Mouse (Mus musculus) kidney, postnatal 25 days (tissue): ENCODE measurements around the gene Dusp13.

Experiments used
- DNase-seq, 2 experiments: peaks; one replicate each; pipeline ENCODE4 v3.0.0; 2021; ENCODE audit warnings: mixed read lengths in 2 of 2

Dusp13 gene

DNA sequence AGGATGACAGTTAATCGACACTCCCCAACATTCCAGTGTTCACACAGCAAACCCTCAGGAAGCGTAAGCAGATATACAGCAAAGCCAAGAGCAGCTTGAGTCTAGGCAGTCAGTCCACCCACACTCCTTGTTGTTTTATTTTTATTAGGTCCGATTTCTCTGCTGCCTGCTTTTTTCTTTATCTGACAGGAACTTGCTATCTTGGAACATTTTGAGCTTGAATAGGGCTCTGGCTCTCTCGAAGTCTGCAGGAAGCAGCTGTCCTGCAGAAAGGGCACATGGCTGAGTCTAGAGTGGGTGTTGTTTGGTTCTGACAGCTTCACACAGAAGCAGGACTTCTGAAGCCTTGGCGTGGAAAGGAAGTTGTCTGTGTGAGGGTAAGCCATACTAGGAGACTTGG is 47.7 kb downstream of the Dusp13 start:
- DNase-seq: peak in 1 of 2 experiments; percentile 51

DNA sequence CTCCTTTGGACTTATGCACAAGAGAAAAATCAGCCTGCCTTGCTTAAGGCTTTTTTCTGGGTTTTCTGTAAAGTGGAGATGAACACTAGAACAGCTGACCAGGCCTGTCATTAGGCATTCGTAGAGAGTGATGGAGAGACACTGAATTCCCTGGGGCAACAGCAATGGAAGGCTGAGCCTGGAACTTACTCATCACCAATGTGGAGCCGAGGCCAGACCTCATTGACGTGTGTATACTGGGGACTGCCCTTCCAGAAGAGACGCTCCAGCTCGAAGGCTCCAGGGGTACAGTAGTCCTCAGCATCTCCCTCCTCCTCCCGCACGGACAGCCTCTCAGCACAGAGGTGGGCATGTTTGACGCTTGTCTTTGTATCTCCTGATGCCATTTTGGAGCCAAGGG is 48.3 kb downstream of the Dusp13 start:
- peak in 1 of 2 experiments; percentile 14 for DNase-seq

DNA sequence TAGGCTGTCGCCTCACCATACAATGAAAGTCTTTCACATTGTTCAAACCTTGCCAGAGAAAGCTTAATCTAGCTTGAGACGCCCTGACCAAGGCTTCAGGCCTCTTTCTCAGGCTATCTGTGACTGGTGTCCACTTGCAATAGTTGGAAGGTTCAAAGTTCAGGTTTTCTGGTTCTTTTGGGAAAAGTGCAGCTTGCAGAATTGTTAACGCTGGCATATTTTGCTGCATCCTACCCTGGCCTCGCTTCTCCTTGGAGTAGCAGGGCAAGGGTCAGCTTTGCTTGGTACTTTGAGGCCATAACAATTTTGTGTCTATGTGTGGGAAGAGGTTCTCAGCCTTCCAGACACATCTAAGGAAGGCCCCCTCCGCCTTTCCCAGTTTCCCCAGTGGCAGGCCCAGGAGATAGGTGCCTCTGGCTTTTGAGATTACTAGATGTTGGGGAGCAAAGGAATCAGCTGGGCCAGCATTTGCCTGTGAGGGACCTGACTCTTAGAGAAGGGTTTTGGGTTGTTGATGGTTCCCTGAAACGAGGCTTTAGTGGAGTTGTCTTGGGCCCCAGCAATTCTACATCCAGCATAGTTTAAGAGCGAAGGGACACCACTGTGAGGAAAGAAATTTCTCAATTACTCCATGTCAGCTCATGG is 54.7 kb downstream of the Dusp13 start:
- peak; percentile 48 to 75 for DNase-seq

DNA sequence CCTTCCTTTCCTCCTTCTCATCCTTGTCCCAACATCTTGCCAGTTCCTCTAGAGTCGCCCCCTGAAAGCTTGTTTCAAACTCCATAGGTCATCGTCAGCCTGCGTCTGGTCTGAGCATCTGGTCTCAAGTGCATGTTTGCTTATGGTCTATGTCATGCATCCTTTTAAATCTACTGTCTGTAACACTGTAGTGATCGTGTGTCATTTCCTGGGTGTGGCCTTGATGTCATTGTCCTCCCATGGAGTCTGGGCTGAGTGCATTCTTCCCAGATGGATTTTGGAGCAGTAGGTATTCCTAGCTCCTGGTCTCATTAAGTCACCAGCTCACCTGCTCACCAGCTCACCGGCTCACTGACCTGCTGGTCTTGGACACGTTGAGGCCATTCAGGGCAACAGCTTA is 56.0 kb downstream of the Dusp13 start:
- no peak for DNase-seq

DNA sequence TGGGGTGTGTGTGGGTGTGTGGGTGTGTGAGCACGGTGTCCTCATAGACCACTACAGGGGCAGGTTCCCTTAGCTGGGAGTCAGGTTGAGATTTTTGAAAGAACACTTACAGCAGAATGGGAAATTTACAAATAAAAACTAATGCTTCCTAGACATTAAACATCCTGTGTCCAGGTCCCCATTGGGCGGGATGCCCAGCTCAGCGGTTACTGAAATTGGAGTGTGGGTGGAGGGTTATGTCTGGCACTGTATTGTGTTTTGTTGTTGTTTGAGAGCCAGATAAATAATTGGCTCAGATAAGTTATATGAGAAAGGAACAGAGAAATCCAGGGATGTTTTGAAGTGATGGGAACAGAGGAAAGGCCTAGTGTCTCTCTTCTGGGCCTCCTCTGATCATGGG is 59.9 kb downstream of the Dusp13 start:
- no peak for DNase-seq

DNA sequence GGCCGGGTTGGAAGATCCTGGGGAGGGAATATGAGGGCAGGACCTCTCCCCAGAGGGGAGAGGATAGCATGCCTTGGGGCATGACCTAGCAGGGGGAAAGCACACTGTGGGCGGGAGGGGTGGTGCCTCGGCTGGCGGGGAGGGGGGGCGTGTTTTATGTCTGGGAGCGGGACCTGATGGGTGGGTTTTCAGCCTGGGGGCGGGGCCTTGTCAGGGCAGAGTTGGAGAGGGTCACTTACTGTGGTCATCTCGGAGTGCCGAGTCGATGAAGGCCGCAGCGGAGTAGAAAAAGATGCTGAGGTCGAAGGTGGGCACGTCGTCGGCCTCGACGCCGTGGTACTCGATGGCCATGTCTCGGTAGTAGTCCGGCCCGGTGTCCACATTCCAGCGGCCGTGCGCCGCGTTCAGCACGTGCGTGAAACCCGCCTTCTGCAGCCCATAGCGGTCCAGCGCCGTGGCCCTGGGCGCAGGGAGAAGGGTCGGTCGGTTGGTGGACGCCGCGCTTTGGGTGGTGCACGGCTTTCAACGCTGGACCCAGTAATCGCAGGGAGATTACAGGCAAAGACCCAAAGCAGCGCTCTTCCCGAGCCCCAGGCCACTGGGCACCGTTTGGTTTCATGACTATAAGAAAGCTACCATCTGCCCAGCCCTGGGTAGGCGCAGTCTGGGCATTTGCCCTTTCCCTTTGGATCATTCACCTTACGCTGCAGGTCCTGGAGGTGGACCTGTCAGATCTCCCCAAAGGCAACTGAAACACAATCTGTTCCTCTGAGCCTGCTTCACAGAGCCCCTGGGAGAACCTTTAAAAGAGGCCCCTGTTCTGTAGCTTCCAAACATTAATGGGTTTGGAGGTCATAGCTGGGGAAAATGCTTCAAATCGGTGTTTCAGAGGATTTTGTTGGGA is 64.4 kb downstream of the Dusp13 start:
- peak in 1 of 2 experiments; percentile 36 for DNase-seq

DNA sequence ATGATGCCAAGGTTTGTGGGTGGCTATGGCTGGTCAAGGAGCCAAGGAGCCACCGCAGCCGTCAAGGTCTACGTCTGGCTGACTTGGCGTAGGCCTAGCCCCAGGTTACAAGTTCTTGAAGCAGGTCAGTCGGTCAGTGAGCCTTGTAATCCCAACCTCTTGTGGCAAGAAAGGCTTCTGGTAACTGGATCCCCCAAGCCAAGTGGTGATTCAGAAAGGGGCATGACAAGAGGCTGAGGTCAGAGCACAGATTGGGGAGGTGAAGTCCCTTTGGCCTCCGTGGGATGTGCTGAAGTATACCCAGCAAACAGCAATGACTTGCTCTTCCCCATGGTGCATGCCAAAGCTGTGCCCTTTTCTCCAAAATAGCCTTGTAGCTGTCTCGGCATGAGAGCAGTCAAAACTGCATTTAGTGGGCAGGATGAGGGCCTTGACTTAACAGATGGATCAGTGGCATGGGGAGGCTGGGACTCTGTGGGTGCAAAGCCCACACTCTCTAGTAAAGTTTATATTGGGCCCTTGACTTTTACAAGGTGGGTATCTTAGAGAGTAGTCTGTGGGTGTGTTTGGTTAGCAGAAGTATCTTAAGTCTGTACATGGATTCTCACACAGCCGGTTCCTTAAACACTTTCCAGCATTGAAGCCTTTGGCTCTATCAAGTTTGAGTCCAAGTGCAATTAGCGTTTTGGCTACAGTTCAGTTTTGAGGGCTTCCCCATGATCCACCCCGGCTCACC is 65.4 kb downstream of the Dusp13 start:
- DNase-seq: no peak

DNA sequence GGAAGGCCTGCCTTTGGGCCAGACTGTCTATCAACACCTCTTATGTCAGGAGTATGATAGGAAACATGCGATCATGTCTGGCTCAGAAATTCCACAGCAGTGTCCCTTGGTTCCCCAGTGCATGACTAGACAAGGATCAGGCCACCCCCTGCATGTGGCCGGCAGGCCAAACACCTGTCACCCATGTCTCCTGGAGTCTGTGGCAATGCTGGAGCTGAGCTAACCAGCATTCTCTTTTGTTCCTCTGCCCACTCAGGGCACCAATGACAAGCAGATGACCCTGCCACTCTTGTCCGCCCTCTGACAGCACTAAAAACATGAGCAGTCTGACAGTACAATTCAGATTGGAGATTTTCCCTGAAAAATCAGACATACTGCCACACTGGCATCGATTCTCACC is 67.1 kb downstream of the Dusp13 start:
- no peak for DNase-seq
